Comparison of ENCODE assay signal across 20 mouse cellular contexts in genomic region chr11:80946163-80946562, GRCm38 (mm10).
DNase-seq lines count a peak whose midpoint lies in the region; ATAC-seq lines count a peak whose summit lies in the region.
"Had no signal": no experiment of that assay in that cellular context is flagged by ENCODE, and none has a peak within 500 bp of the region (broad histone marks: within the 10 kb centered on the region; RNA-seq: fewer than 3 reads in every experiment).

No protein-coding gene starts in this region.

- no peak overlapping the region for H3K4me2 ChIP-seq in kidney, embryonic 14.5 days (replicated peaks; ENCODE audit: low read depth, low read length)
- no peak overlapping the region for H3K4me2 ChIP-seq in kidney, embryonic 15.5 days
- no peak overlapping the region for H3K4me2 ChIP-seq in kidney, embryonic 16.5 days (replicated peaks; ENCODE audit: low read depth, low read length)

- 33% methylated on average over 6 of the region's 6 CpGs for WGBS in kidney, embryonic 14.5 days
- WGBS in kidney, embryonic 15.5 days = 37% methylated on average over 6 of the region's 6 CpGs
- WGBS in kidney, embryonic 16.5 days = 30% methylated on average over 6 of the region's 6 CpGs

- H3K4me1 ChIP-seq in kidney, embryonic 14.5 days (ENCODE audit: control insufficient read depth, insufficient read depth, low read length) = 0 out of 2 replicates have a peak, but pooled peaks cover 5% of the 10 kb centered on the region
- H3K4me1 ChIP-seq in kidney, embryonic 15.5 days = peaks cover 7% of the 10 kb centered on the region; the same call in 1 of the 2 replicates
- peaks cover 5% of the 10 kb centered on the region; the same call in 1 of the 2 replicates for H3K4me1 ChIP-seq in kidney, embryonic 16.5 days (ENCODE audit: insufficient read depth, low read length)

- H3K36me3 ChIP-seq in kidney, embryonic 14.5 days (ENCODE audit: control insufficient read depth, insufficient read depth, low read length) = no peaks in the 10 kb centered on the region
- H3K36me3 ChIP-seq in kidney, embryonic 15.5 days = no peaks in the 10 kb centered on the region
- no peaks in the 10 kb centered on the region for H3K36me3 ChIP-seq in kidney, embryonic 16.5 days (ENCODE audit: insufficient read depth, low read length)
- H3K36me3 ChIP-seq: G1E had no signal

- ATAC-seq in kidney, embryonic 14.5 days (ENCODE audit: low FRiP score, low TSS enrichment) = peak; percentile 83
- peak; percentile 46; the same call in 1 of the 2 replicates for ATAC-seq in kidney, embryonic 15.5 days (replicated peaks; ENCODE audit: low FRiP score)
- ATAC-seq in kidney, embryonic 16.5 days (ENCODE audit: low FRiP score, low TSS enrichment) = peak; percentile 84
- ATAC-seq: activated CD4-positive, CD25-positive, alpha-beta regulatory T cell, adult 4 months; CD4-positive, CD25-positive, alpha-beta regulatory T cell, adult 4 months; Patski had no signal

- H3K4me3 ChIP-seq in kidney, embryonic 14.5 days (ENCODE audit: low read length) = no peak overlapping the region
- H3K4me3 ChIP-seq in kidney, embryonic 15.5 days (replicated peaks) = no peak overlapping the region
- H3K4me3 ChIP-seq in kidney, embryonic 16.5 days (ENCODE audit: low read length) = no peak overlapping the region

- H3K9me3 ChIP-seq in kidney, embryonic 14.5 days (ENCODE audit: control insufficient read depth, low read length) = no peaks in the 10 kb centered on the region
- no peaks in the 10 kb centered on the region for H3K9me3 ChIP-seq in kidney, embryonic 15.5 days (replicated peaks)
- no peaks in the 10 kb centered on the region for H3K9me3 ChIP-seq in kidney, embryonic 16.5 days (ENCODE audit: low read length)

- no peak for DNase-seq in kidney, adult 8-10 months
- no peak for DNase-seq in kidney, postnatal 14 days
- DNase-seq in kidney, adult 11 months = no peak
- DNase-seq: adrenal gland, adult 2 months; adrenal gland, adult 8-10 months; adrenal gland, postnatal 10 days; adrenal gland, postnatal 14 days; adrenal gland, postnatal 25 days; adrenal gland, postnatal 36 days; B cell, adult 2 months; cerebellum, adult 11 months; cerebellum, adult 11-12 months; cerebellum, adult 18-20 months had no signal

- no peak overlapping the region for H3K9ac ChIP-seq in kidney, embryonic 14.5 days (ENCODE audit: low read depth, low read length)
- no peak overlapping the region for H3K9ac ChIP-seq in kidney, embryonic 15.5 days
- H3K9ac ChIP-seq in kidney, embryonic 16.5 days (replicated peaks; ENCODE audit: low read length) = no peak overlapping the region

- H3K27ac ChIP-seq in kidney, embryonic 14.5 days (ENCODE audit: low read depth, low read length) = no peak overlapping the region
- no peak overlapping the region for H3K27ac ChIP-seq in kidney, embryonic 15.5 days
- no peak overlapping the region for H3K27ac ChIP-seq in kidney, embryonic 16.5 days (ENCODE audit: low read length)

- no peaks in the 10 kb centered on the region for H3K27me3 ChIP-seq in kidney, embryonic 14.5 days (ENCODE audit: control insufficient read depth, insufficient read depth, low read length)
- H3K27me3 ChIP-seq in kidney, embryonic 15.5 days = no peaks in the 10 kb centered on the region
- no peaks in the 10 kb centered on the region for H3K27me3 ChIP-seq in kidney, embryonic 16.5 days (ENCODE audit: insufficient read depth, low read length)
- H3K27me3 ChIP-seq: Patski had no signal
